Mouse (Mus musculus): ENCODE measurements around the gene Setd3.

- TF ChIP-seq POLR2A (IDR thresholded peaks at IDR 0.05; ENCODE audit: low read depth, low read length) (no peak), CTCF (IDR thresholded peaks at IDR 0.05; ENCODE audit: borderline replicate concordance, insufficient read depth, low read length) (no peak)
These were observed 67.9 kb downstream of the Setd3 start for GRCm38 (mm10) chr12:108111191-108111590.
